Mouse (Mus musculus) layer of hippocampus, adult 9-11 months (tissue): Measurements from ENCODE around the gene Ibtk.
"Not testable (repeated sequence)": the region's sequence is repeated elsewhere in the genome, so short reads cannot be mapped to it uniquely, and the experiment has no call there.

ENCODE experiments used
- DNase-seq: peaks from one replicate; pipeline ENCODE4 v3.0.0; 2022

Gene Ibtk

DNA sequence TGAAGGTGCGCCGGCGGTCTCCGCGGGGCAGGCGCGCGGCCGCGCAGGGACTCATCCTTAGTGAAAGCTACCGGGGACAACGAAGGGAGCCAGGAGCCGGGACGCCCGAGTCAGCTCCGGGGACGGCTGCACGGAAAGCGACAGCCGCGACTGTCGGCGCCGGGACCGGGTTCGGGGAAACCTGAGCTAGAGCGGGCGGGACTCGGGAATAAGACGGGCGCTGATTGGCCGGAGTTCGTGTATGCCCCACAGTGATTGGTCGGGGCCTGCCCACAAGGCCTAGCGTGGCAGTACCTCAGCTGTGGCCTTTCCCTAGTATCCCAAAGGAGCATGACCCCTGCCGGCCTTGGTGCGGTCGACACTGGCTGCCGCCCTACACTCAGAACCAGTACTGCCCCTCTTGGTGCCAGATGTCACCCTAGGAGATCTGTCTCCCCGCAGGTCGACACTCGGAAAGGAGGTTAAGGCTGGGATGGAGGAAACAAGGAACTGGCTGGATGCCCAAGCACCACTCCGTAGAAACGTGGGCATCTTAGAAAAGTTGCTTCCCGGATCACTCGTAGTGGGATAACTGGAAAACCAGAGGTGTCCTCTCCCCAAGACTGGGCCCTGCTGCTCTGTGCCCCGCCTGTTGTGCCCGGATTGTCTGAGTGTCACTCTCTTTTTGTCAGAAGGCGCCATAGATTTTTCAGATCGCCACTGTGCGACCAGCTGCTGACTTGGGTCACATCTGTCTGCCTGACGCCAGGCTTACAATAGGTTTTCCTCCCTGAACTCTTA, at the start of gene Ibtk:
Gene Ibtk (minus strand): TSS at position 193 of the 780 bp plus-strand sequence.
- DNase-seq, result peak; percentile 97

DNA sequence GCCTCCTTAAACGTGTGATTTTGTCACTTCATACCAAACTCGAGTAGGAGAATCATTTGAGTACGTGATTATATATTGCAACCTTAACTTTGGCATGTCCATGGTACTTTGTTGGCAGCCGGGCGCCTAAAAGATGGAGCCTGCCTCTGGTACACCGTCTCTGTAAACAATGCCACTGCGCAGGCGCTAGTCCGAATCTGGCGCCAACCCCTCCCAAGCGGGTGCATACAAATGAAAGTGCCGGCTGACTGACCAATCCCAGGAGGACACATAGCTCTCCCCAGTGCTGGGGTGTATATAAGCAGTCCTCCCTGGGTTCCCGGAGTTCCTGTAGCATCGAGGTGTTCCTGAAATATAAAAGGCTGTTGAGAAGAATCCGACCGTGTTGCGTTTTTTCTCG, 42.4 kb upstream of the Ibtk start:
- DNase-seq, result not testable (repeated sequence)

DNA sequence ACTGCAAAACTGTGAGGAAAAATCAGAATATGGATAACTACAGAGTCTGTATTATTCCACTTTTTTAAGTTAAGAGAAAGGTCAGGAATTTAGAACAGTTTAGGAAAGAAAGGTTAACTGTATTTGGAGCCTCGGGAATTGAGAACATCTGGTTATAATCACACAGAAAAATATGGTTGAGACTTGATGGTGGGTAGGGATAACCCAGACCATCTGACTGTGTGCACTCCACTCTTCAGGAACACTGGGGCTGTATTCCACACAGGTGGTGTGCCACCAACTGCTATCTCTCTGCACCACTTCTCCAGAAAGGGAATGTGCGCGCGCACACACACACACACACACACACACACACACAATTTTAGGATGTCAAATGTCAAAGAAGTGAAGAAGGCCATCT, 31.1 kb upstream of the Ibtk start:
- no peak for DNase-seq

DNA sequence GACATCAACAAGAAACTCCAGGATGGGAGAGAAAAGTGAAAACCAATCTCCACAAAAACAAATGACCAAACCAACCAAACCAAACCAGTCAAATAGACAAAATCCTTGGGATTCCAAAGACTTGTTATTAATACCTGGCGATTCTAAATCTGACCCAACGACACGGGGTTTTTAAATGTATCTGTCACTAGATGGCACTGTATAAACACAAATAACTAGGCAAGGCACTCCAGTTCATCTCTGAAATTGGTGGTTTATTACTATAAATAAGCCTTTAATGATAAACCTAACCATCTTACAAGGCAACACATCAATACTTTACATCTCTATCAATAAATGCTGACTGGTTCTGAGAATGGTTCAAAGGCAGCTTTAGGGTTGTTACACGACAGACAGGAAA, 30.3 kb upstream of the Ibtk start:
- no peak for DNase-seq

DNA sequence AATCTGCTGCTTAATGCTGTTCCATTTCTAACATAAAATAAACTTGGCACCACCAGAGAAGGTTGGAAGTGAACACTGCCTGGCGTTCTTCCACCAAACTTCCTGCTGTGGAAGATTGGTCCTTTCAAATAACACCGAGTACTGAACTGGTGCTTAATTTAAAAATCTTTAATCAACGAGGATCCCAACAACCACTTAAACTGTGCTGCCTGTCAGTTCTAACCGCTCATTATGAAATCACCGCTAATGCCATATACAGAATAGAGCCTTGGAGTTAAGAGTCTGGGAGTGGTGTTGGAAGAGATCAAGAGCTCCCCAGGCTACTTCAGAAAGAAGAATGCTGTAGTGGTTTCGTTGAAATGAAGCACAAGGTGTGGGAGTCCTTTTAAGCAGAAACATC, 28.4 kb upstream of the Ibtk start:
- peak; percentile 30 for DNase-seq

DNA sequence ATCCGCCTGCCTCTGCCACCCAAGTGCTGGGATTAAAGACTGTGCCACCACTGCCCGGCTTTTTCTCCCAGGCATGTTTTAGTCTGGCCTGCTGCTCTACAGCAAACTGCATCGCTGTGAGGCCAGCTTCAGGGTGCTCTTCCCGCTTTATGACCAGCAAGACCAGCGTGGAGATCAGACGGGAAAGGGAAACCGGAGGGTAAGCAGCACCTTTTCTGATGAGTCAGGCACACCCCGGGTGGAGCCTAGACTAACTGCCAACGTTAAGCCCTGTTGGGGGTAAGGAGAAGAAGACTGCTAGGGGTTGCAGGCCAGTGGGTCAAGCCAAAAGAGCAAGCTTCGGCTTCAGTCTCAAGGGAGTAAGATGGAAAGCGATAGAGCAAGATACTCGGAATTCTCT, 23.1 kb upstream of the Ibtk start:
- no peak for DNase-seq

DNA sequence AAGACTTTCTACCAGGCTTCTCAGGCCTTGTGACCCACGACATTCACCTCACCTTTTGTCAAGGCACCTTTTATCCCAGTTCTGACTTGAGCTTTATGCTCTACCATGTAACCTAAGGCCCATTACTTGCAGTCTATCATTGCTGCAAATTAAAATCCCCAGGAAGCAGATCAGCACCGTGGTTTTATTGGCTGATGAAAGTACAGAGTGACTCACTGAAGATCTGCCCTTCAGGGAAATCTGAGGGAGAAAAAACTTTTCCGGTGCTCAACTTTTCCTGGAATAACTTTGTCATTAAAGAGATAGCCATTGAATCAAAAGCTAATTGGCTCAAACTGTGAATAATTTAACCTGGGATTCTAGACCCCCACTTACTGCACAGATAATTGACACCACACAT, 22.3 kb upstream of the Ibtk start:
- DNase-seq, result no peak

DNA sequence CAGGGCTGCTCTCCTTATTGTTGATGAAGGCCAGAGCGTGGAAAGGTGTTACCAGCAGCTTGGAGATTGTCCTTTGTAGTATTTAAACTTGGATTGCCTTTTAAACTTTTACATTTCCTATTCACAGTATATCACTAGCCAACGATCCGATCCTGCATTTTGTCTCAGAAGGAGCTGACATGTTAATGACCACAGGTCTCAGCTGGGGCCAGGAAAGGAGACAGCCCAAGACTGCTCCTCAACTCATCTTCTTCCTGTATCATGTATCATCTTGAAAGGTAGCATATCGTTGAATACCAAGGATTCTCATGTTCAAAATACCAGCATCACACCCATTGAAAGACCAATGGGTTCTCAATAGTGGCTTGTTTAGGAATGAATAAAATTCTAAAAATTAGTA, 21.2 kb upstream of the Ibtk start:
- no peak for DNase-seq

DNA sequence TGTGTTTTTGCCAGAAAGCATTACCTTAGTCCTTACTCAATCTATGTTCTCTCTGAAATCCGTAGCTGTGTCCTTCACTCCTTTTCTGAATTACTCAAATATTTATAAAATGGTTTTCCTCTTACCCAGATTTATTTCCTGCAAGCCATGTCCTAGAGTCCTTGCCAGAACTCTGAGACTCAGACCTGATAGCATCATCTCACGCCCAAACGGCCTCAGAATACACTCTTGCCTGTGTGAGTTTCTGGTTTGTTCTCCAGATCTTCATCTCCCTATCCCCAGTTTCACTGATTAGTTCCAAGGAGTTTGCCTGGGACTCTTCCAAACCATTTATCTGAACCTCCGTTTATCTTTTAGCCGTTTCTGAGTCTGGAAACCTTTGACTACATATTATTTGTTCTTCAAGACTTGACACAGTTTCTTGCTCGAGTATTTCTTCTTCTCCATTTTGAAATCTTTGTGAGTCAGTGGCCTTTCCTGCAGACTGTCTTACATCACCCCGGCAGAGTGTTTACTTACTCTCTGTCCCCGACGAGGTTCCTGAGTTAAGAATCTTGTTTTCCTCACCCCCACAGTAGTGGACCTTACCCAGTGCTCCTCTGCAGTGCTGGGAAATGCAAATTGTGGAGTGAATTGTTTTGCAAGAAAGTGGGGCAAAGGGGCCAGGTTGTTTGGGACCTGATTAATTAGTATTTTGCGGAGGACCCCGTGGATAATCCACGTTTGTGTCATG, 20.1 kb upstream of the Ibtk start:
- DNase-seq, result no peak

DNA sequence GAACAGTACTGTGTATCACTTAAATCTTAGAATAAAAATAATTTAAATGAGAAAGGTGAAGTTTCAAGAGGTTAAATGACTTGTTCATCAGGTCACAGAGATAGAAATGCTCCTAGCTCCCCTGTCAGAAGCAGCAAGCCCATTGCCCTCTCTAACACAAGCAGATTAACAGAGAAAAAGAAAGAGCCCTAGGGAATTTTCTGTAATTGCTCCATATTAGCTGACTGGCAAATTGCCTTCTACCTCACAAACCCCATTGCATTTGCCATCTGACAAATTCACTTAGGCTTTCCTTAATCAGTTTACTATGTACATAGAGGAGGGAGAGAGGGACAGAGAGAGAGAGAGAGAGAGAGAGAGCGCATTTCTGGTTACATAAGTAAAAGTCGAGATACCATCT, 18.1 kb upstream of the Ibtk start:
- DNase-seq, result no peak

DNA sequence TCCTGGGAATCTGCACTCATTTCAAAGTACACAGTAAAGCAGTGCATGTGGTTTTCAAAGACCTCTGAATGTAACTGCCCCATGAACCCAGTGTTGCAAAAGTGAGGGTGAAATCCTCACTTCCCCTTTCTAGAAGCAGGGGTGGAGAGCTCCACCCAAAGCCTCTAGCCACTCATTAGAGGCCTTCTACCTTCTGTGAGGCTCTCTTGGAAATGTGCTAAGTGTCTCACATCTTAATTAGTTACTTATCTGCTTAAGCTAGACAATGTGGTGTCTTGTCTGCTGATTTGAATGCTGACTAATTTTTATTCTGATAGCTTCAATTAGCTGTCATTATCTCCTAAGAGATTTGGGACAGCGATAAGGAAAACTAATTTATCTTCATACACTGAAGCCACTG, 13.3 kb upstream of the Ibtk start:
- no peak for DNase-seq

DNA sequence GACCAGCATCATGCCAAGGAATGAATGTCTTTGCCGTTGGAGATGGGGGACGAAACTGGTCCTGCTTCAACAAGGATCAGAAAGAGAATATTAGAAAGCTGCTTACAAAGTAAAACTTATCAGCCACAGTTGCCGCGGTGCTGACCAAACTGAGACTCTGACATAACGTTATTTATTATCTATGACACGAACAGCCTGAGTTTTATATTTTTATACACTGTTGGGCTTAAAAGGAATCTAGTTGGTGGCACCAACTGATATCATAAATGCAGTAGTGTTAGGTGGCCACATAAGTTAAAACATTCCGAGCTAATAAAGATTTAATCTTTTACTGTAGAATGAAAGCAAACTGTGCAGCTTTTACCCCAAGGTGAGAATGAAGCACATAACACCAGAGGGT, 1.7 kb upstream of the Ibtk start:
- no peak for DNase-seq

DNA sequence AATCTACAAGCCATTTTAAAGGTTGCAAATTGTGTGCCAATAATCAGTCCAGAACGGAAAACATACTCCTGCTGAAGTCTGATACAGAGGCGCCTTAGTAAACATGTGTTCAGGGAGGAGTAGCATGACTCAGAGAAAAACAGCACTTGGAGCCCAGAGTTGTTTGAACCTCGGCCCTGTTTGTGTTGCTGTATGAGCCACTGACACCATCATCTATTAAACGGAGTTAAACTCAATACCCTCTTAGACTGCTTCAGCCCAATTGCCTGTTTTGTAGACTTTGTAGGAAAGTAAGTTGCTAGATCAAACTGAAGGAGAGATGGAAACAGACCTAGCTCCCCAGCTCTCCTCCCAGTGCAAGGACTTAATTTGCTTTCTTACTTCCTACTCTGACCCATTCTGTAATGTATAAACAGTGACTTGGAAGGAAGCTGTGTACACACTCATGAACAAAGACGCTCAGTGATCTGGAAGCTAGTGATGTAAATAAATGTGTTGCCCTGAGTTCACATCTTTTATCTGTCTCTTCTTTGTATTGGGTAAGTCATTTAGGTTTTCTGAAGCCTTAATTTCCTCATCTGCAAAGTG, 882 bp upstream of the Ibtk start:
- no peak for DNase-seq

DNA sequence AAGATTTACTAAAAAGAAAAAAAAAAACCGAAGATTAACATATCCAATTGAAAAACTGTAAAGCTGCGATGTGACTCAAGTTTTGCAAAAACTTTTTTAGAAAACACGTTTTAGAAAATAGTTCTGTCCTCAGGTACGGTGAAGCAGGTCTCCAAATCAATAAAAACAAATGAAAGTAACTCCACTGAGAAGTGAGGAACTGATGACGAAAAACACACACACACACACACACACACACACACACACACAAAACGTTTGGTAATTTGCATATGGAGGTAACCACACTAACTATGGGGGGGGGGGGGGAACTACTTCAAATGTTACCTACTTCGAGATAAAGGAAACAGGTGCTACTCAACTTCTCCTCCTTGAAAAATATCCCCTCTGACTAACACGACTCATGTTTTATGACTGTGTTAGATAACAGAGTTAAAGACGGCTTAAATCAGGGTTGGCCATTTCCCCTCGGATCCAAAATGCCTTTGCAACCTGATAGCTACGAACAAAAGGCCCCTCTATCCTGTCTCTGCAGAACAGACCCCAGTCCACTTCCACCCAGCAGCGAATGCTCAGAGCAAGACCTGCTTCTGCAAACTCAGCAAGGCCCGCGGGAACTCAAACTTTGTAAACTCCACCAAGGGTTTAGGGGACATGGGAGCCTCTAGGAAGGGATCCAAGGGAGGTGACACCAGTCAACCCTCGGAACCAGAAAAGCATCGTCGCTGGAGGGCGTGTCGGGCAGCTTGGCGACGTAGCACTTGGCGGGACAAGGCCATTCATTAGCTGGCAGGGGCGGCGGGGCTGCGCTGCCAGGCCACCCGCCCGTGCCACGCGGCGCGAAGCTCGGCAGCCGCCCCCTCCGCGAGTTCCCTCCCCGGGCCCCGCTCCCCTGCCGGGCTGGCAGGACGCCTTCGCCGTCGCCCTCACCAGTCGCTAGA, 661 bp downstream of the Ibtk start:
- peak; percentile 75 for DNase-seq

DNA sequence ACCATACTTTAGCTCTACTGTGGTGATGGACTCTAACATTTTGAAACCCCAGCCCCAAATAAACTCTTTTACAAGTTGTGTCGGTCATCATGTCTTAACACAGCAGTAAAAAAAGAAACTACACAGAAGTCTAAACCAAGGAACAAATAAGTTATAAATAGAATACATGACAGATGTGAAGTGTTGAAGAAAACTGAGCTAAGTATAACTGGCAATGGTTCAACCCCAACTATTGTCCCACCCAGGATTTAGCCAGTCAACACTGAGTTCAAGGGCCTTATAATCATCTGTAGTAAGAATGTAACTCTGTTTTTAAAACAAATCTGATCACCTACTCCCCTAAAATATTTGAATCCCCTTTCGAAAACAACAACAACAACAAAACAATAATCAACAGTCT, 3.6 kb downstream of the Ibtk start:
- no peak for DNase-seq

DNA sequence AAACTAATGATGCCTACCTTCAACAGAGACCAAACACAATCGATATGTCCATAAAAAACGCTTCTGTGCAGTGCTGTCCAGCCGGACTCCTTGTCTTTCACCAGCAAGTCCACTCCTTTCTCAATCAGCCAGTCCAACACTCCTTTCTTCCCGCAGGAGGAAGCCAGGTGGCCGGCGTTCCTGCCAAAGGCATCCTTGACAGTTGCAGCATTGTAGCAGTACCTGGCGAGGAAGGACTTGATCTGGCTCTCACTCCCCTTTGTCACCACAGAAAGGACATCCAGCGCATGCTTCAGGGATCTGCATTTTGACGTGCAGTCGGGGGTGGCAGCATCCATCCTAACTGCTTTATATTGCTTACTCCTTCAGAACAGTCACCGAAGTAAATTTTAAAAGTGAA, 5.8 kb downstream of the Ibtk start:
- DNase-seq, result no peak

DNA sequence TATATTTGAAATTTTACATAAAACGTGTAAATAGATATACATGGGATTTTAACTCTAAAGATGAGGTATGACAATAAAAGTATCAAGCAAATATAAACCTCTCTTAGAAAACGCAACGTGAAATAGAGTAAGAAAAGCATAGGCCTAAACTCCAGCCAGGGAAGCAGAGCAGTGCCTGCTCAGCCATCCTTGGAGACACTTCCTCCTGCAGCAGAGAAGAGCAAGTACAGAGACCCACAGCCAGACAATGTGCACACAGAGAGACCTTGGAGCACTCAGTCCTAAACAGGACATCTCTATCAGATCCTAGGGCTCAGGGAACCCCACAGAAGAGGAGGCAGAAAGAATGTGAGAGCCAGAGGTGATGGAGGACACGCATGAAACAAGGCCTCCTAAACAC, 7.0 kb downstream of the Ibtk start:
- DNase-seq, result no peak

DNA sequence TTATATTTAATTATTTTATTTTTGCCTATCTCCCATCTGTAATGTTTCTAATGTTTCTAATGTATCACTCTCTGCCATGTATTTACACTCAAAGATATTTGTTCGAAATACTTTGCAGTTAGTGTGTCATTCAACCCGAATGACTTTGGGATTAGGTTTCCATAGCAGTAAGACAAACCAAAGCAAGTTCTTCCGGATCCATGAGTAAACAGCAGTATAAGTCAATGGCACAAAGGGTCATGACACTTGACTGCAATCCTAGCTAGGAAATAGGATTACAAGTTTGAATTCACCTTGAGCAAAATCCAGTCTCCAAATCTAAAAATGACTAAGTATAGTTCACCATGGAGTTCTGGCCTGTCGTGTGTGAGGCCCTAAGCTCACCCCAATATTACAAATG, 9.9 kb downstream of the Ibtk start:
- no peak for DNase-seq

DNA sequence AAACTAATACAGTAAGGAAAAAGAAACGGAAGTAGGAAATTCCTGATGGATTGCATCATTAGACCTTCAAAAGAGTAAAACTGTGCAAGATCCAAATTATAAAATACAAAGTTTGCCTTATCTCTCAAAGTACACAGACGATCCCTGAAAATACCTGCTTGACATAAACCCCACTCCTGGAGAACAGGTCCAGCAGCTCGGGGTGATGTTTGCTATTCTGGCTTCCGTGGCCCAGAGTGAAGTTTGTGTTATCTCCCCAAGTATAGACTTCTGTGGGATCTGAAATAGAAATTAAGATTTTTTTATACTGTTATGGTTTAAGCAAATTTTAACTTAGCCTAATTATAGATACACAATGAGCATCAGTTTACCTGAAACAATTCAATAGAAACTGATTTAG, 14.3 kb downstream of the Ibtk start:
- DNase-seq, result no peak

DNA sequence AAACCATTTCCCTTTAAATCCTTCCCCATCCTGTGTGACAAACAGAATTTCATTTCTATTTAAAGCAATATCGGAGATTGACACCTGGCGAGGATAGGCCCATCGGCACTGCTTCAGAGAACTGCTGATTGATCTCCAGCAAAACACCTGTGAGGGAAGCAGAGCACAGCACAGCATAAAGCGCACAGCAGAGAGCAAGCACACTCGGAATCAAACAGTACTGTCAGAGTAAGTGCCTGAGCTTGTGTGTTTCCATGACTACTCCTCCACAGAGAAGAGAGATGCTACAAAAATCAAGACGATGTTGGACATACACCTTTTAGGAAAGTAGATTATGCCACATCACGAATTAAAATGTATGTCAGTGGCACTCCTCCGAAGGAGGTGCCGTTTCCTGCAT, 25.1 kb downstream of the Ibtk start:
- DNase-seq, result no peak

DNA sequence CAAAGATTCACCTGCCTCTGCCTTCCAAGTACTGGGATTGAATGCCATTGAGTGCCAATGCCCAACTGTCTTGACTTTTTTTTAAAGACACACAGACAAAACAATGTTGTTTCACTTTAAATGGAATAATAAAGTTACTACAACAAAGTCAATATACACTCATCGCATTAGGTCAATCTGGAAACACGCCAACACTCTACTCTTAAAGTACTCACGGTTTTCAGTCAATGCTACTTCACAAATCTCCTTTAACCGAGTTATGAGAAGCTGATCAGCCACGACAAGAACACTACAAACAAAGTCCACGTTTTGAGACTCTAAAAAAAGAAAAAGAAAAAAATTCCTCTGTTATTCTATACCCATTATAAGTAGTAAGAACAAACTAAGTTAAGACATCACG, 31.8 kb downstream of the Ibtk start:
- DNase-seq, result no peak

DNA sequence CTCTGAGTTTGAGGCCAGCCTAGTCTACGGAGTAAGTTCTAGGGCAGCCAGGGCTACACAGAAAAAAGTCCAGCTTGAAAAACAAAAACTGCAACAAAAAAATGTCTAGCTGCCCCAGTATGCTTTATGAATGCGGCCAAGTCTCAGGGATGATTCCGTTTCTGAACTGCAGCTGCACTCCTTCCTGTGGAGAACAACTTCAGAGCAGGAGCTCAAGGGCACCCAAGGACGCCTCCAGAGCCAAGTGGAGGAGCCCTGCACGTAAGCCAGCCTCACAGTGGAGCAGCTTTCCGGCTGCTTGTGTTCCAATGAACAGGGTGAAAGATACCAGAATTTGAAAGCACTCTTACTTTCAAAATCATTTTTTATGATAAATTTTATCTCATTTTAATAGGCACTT, 41.8 kb downstream of the Ibtk start:
- DNase-seq, result no peak

DNA sequence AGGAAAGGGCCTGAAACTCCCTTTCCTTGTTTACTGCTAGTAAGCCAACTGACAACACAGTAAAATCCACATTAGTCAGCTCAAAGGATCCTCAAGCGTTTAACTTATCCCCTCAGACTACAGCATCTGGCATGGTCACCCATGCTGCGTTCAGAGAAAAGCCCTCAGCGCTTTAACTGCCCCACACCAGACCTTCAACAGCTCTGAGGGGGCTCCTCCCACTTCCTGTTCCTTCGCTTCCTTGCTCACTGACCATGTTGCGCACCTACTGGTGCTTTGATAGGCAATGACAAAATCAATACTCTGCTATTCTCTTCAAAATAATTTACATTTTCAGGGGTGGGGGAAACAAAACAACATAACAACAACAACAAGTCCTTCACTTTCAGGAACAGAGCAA, 47.2 kb downstream of the Ibtk start:
- DNase-seq, result no peak
